ENCODE assay signal across 8 mouse cellular contexts in genomic region chr2:32917526-32917925, GRCm38 (mm10). TPM values are rescaled to one million over a fixed set of nuclear protein-coding genes. Genes with fewer than 3 reads are reported as not detected.
DNase-seq lines count a peak whose midpoint lies in the region; ATAC-seq lines count a peak whose summit lies in the region.

No protein-coding gene starts in this region.

- no peak overlapping the region for H3K4me3 ChIP-seq in forebrain, embryonic 15.5 days
- H3K4me3 ChIP-seq in intestine, embryonic 15.5 days (replicated peaks): no peak overlapping the region

- H3K9ac ChIP-seq in forebrain, embryonic 15.5 days (replicated peaks): no peak overlapping the region
- no peak overlapping the region for H3K9ac ChIP-seq in intestine, embryonic 15.5 days

- H3K9me3 ChIP-seq in forebrain, embryonic 15.5 days: no peaks in the 10 kb centered on the region
- H3K9me3 ChIP-seq in intestine, embryonic 15.5 days: no peaks in the 10 kb centered on the region

- DNase-seq in layer of hippocampus, adult 8-10 months (ENCODE audit: low spot score in 2 of 2): peak; percentile 55 to 65
- no peak for DNase-seq in layer of hippocampus, postnatal 10 days (ENCODE audit: low spot score in 2 of 2)
- peak; percentile 59 for DNase-seq in adrenal gland, adult 8-10 months
- DNase-seq in heart, postnatal 10 days: peak; percentile 51 to 55
- peak; percentile 49 for DNase-seq in lung, postnatal 10 days
- no peak for DNase-seq in testis, postnatal 10 days (ENCODE audit: low spot score)

- H3K27ac ChIP-seq in forebrain, embryonic 15.5 days (replicated peaks): no peak overlapping the region
- H3K27ac ChIP-seq in intestine, embryonic 15.5 days: no peak overlapping the region

- WGBS in forebrain, embryonic 15.5 days: 90% methylated on average over 11 of the region's 11 CpGs
- WGBS in intestine, embryonic 15.5 days: 81% methylated on average over 11 of the region's 11 CpGs

- no peak for ATAC-seq in forebrain, embryonic 15.5 days (replicated peaks)
- ATAC-seq in intestine, embryonic 15.5 days: no peak

- H3K36me3 ChIP-seq in forebrain, embryonic 15.5 days: peaks cover 41% of the 10 kb centered on the region
- peaks cover 23% of the 10 kb centered on the region for H3K36me3 ChIP-seq in intestine, embryonic 15.5 days

- intact Hi-C loops in heart, postnatal 10 days (cut with DNase I): no loop called here

- H3K27me3 ChIP-seq in forebrain, embryonic 15.5 days: no peaks in the 10 kb centered on the region
- no peaks in the 10 kb centered on the region for H3K27me3 ChIP-seq in intestine, embryonic 15.5 days (replicated peaks)

- 0 out of 2 replicates have a peak, but pooled peaks cover 4% of the 10 kb centered on the region for H3K4me1 ChIP-seq in forebrain, embryonic 15.5 days
- peaks cover 10% of the 10 kb centered on the region for H3K4me1 ChIP-seq in intestine, embryonic 15.5 days (replicated peaks)

- H3K4me2 ChIP-seq in forebrain, embryonic 15.5 days (replicated peaks): no peak overlapping the region
- no peak overlapping the region for H3K4me2 ChIP-seq in intestine, embryonic 15.5 days (replicated peaks)

RNA-seq across cellular contexts. Expression of gene Fam129b, which starts 41.6 kb away (rescaled TPM):
- total RNA-seq in layer of hippocampus, adult 8-10 months (2022): 10 to 100 TPM; 21.8 to 39.3 (median 32.1) TPM
- total RNA-seq in layer of hippocampus, postnatal 10 days (2021): 10 to 100 TPM; 22.6 to 26.3 TPM
- 10 to 100 TPM; 18.7 to 35.3 (median 29.3) TPM for total RNA-seq in adrenal gland, adult 8-10 months (2022)
- total RNA-seq in heart, postnatal 10 days (2021): 10 to 100 TPM; 40.4 to 46.2 TPM
- polyA plus RNA-seq in forebrain, embryonic 15.5 days (2015; fragmentation: Nextera tagmentation; extraction: Ambion mirVana): 33.5 TPM in 2 replicates
- polyA plus RNA-seq in intestine, embryonic 15.5 days (2015; fragmentation: Nextera tagmentation; extraction: Ambion mirVana): 40.4 and 42.2 TPM in 2 replicates

RNA-seq across cellular contexts. Expression of gene Rpl12, which starts 43.8 kb away (rescaled TPM):
- 100 to 1,000 TPM; 120 to 150 (median 129) TPM for total RNA-seq in layer of hippocampus, adult 8-10 months (2022)
- 100 to 1,000 TPM; 155 to 179 TPM for total RNA-seq in layer of hippocampus, postnatal 10 days (2021)
- total RNA-seq in adrenal gland, adult 8-10 months (2022): 100 to 1,000 TPM; 137 to 206 (median 196) TPM
- total RNA-seq in heart, postnatal 10 days (2021): 100 to 1,000 TPM in 1 of 2 experiments, 10 to 100 TPM in 1; 94.4 to 121 TPM
- 96.9 and 99.7 TPM in 2 replicates for polyA plus RNA-seq in forebrain, embryonic 15.5 days (2015; fragmentation: Nextera tagmentation; extraction: Ambion mirVana)
- polyA plus RNA-seq in intestine, embryonic 15.5 days (2015; fragmentation: Nextera tagmentation; extraction: Ambion mirVana): 185 and 190 TPM in 2 replicates

RNA-seq across cellular contexts. Expression of gene Lrsam1, which starts 43.9 kb away (rescaled TPM):
- total RNA-seq in layer of hippocampus, adult 8-10 months (2022): 10 to 100 TPM; 35.1 to 39.9 (median 38.6) TPM
- total RNA-seq in layer of hippocampus, postnatal 10 days (2021): 10 to 100 TPM; 36.5 to 40.4 TPM
- 10 to 100 TPM; 23.3 to 38.9 (median 28.5) TPM for total RNA-seq in adrenal gland, adult 8-10 months (2022)
- total RNA-seq in heart, postnatal 10 days (2021): 10 to 100 TPM; 10.7 to 16.2 TPM
- 16.7 and 17.8 TPM in 2 replicates for polyA plus RNA-seq in forebrain, embryonic 15.5 days (2015; fragmentation: Nextera tagmentation; extraction: Ambion mirVana)
- 7.2 and 7.7 TPM in 2 replicates for polyA plus RNA-seq in intestine, embryonic 15.5 days (2015; fragmentation: Nextera tagmentation; extraction: Ambion mirVana)

Comparison
In these comparisons a context has a peak if more than half of its experiments do, and no peak if none do; other contexts are left out.
1. DNase-seq: peak in layer of hippocampus, adult 8-10 months (2 of 2), adrenal gland, adult 8-10 months (single experiment), heart, postnatal 10 days (2 of 2) and lung, postnatal 10 days (single experiment); none in layer of hippocampus, postnatal 10 days (0 of 2) and testis, postnatal 10 days (single experiment).